ENCODE assay signal across 9 mouse cellular contexts in genomic region chr5:139409412-139409811, GRCm38 (mm10). TPM values are rescaled to one million over a fixed set of nuclear protein-coding genes. Genes with fewer than 3 reads are reported as not detected.
DNase-seq lines count a peak whose midpoint lies in the region; TF ChIP-seq lines count a peak whose summit lies in the region.
"Had no signal": no experiment of that assay in that cellular context is flagged by ENCODE, and none has a peak within 500 bp of the region (broad histone marks: within the 10 kb centered on the region; RNA-seq: fewer than 3 reads in every experiment).

No protein-coding gene starts in this region.

- peak; percentile 22; the same call in 1 of the 2 replicates for TF ChIP-seq CTCF in heart, adult 2 months (IDR thresholded peaks at IDR 0.05)

- TF ChIP-seq EP300 in heart, adult 2 months (IDR thresholded peaks at IDR 0.05; ENCODE audit: insufficient read depth, low read depth, low read length), result peak; percentile 63; the same call in 1 of the 2 replicates

- no peaks in the 10 kb centered on the region for H3K27me3 ChIP-seq in heart, adult 2 months (ENCODE audit: control insufficient read depth, insufficient read depth, low read length)
- H3K27me3 ChIP-seq: limb, embryonic 12.5 days had no signal

- no peak overlapping the region for H3K4me3 ChIP-seq in heart, adult 2 months
- H3K4me3 ChIP-seq: limb, embryonic 12.5 days had no signal

- H3K79me2 ChIP-seq in heart, adult 2 months (replicated peaks; ENCODE audit: control insufficient read depth, insufficient read depth, low read length), result no peaks in the 10 kb centered on the region

- peak overlapping the region; percentile 80 for H3K27ac ChIP-seq in heart, adult 2 months
- H3K27ac ChIP-seq: limb, embryonic 12.5 days had no signal

- peaks cover 29% of the 10 kb centered on the region for H3K4me1 ChIP-seq in heart, adult 2 months (ENCODE audit: control insufficient read depth, insufficient read depth, low read length)

- WGBS in heart, adult 2 months, result 16% methylated on average over 12 of the region's 12 CpGs
- WGBS in large intestine, adult 2 months, result 9% methylated on average over 12 of the region's 12 CpGs

- 0 out of 2 replicates have a peak overlapping the region, but pooled peaks have one; percentile 7 for H3K9ac ChIP-seq in heart, adult 2 months (ENCODE audit: low read depth, low read length)
- H3K9ac ChIP-seq: limb, embryonic 12.5 days had no signal

- H3K36me3 ChIP-seq in heart, adult 2 months (ENCODE audit: control insufficient read depth, insufficient read depth, low read length), result peaks cover 3% of the 10 kb centered on the region; the same call in 1 of the 2 replicates
- H3K36me3 ChIP-seq: limb, embryonic 12.5 days had no signal

- TF ChIP-seq POLR2A in heart, adult 2 months (IDR thresholded peaks at IDR 0.05; ENCODE audit: insufficient read depth, low read depth, low read length), result no peak

- intact Hi-C loops in heart, adult 2 months (cut with DNase I), result loop anchor here (2.0 to 5.0 kb wide), 2 partner anchors 21 to 53 kb away; partner anchors contain the start of gene 3110082I17Rik

- DNase-seq in urinary bladder, adult 18-20 months (ENCODE audit: low spot score in 2 of 2), result peak; percentile 42 to 72
- DNase-seq in urinary bladder, postnatal 10 days (ENCODE audit: low spot score), result no peak
- peak; percentile 78 to 89 for DNase-seq in heart, adult 2 months
- DNase-seq in large intestine, adult 2 months (ENCODE audit: low read depth, low spot score), result peak; percentile 22
- peak; percentile 79 for DNase-seq in urinary bladder, postnatal 14 days (ENCODE audit: low spot score)
- DNase-seq in layer of hippocampus, postnatal 14 days (ENCODE audit: low spot score in 2 of 2), result no peak
- no peak for DNase-seq in layer of hippocampus, adult 18-20 months (ENCODE audit: low spot score in 2 of 2)
- no peak for DNase-seq in retina, embryonic 14.5 days (ENCODE audit: low spot score)

RNA-seq across cellular contexts. Expression of gene C130050O18Rik, which starts 4.3 kb away (rescaled TPM):
- total RNA-seq in heart, adult 2 months (2021), result 1 to 10 TPM in 1 of 2 experiments, under 1 TPM in 1; 0.68 to 1.1 TPM
- 0.98 and 1.1 TPM in 2 replicates for polyA plus RNA-seq in heart, adult 2 months (2012; rRNA removed)
- polyA plus RNA-seq in large intestine, adult 2 months (2012; rRNA removed), result 2.9 and 4.6 TPM in 2 replicates
- total RNA-seq in layer of hippocampus, postnatal 14 days (2021), result under 1 TPM; 0.17 to 0.21 TPM
- under 1 TPM in 1 of 2 experiments, not detected in 1; 0.33 TPM for total RNA-seq in layer of hippocampus, adult 18-20 months (2021)

RNA-seq across cellular contexts. Expression of gene Gper1, which starts 13.5 kb away (rescaled TPM):
- 1 to 10 TPM; 1.4 to 1.5 TPM for total RNA-seq in heart, adult 2 months (2021)
- 2.0 and 4.9 TPM in 2 replicates for polyA plus RNA-seq in heart, adult 2 months (2012; rRNA removed)
- 0.93 and 1.7 TPM in 2 replicates for polyA plus RNA-seq in large intestine, adult 2 months (2012; rRNA removed)
- 1 to 10 TPM; 3.0 to 3.5 TPM for total RNA-seq in layer of hippocampus, postnatal 14 days (2021)
- 1 to 10 TPM; 2.0 to 4.2 TPM for total RNA-seq in layer of hippocampus, adult 18-20 months (2021)

RNA-seq across cellular contexts. Expression of gene Gpr146, which starts 31.9 kb away (rescaled TPM):
- 10 to 100 TPM; 42.9 to 56.6 TPM for total RNA-seq in heart, adult 2 months (2021)
- 62.4 and 77.0 TPM in 2 replicates for polyA plus RNA-seq in heart, adult 2 months (2012; rRNA removed)
- 4.4 and 5.8 TPM in 2 replicates for polyA plus RNA-seq in large intestine, adult 2 months (2012; rRNA removed)
- total RNA-seq in layer of hippocampus, postnatal 14 days (2021), result 10 to 100 TPM; 10.1 to 11.8 TPM
- total RNA-seq in layer of hippocampus, adult 18-20 months (2021), result 10 to 100 TPM; 10.8 to 12.2 TPM

RNA-seq across cellular contexts. Expression of gene 3110082I17Rik, which starts 50.9 kb away (rescaled TPM):
- 1 to 10 TPM; 4.9 to 5.6 TPM for total RNA-seq in heart, adult 2 months (2021)
- polyA plus RNA-seq in heart, adult 2 months (2012; rRNA removed), result 5.4 and 5.7 TPM in 2 replicates
- 8.7 TPM in 2 replicates for polyA plus RNA-seq in large intestine, adult 2 months (2012; rRNA removed)
- total RNA-seq in layer of hippocampus, postnatal 14 days (2021), result 10 to 100 TPM; 14.6 to 14.7 TPM
- 10 to 100 TPM; 14.6 to 15.7 TPM for total RNA-seq in layer of hippocampus, adult 18-20 months (2021)

RNA-seq across cellular contexts. Expression of gene Cyp2w1, which starts 57.0 kb away (rescaled TPM):
- not detected for total RNA-seq in heart, adult 2 months (2021)
- polyA plus RNA-seq in heart, adult 2 months (2012; rRNA removed), result not detected in 2 replicates
- polyA plus RNA-seq in large intestine, adult 2 months (2012; rRNA removed), result 0.83 and 1.9 TPM in 2 replicates
- total RNA-seq in layer of hippocampus, postnatal 14 days (2021), result not detected
- not detected for total RNA-seq in layer of hippocampus, adult 18-20 months (2021)

Comparison
In these comparisons a context has a peak if more than half of its experiments do, and no peak if none do; other contexts are left out.
1. DNase-seq: peak in urinary bladder, adult 18-20 months (2 of 2), heart, adult 2 months (2 of 2), large intestine, adult 2 months (single experiment) and urinary bladder, postnatal 14 days (single experiment); none in urinary bladder, postnatal 10 days (single experiment), layer of hippocampus, postnatal 14 days (0 of 2), layer of hippocampus, adult 18-20 months (0 of 2) and retina, embryonic 14.5 days (single experiment).